Mouse (Mus musculus) midbrain, embryonic 13.5 days (tissue): ENCODE data around the gene Lcn10. TPM values are rescaled to one million over a fixed set of nuclear protein-coding genes. Genes with fewer than 3 reads are reported as not detected.
"Not testable (repeated sequence)": the region's sequence is repeated elsewhere in the genome, so short reads cannot be mapped to it uniquely, and the experiment has no call there.

ENCODE experiments used
- ATAC-seq: fragments of 200-750 bp; cut with Nextera tagmentation; 2 replicates; pipeline ENCODE4 v1.8.0; 2017; ENCODE audit warnings: mild to moderate bottlenecking, moderate TSS enrichment, moderate library complexity
- H3K27ac ChIP-seq: fragments of 300-500 bp; sonication (generic); 2 replicates; pipeline ENCODE4 v1.5.1; 2015; ENCODE audit warnings: inconsistent platforms, mild to moderate bottlenecking, moderate library complexity
- H3K27me3 ChIP-seq: fragments of 300-500 bp; sonication (generic); 2 replicates; pipeline ENCODE4 v1.6.1; 2015; ENCODE audit warnings: mild to moderate bottlenecking, inconsistent platforms
- H3K36me3 ChIP-seq: fragments of 300-500 bp; sonication (generic); 2 replicates; pipeline ENCODE4 v1.6.1; 2015; ENCODE audit warnings: mild to moderate bottlenecking, inconsistent platforms
- H3K4me1 ChIP-seq: fragments of 300-500 bp; sonication (generic); replicated peaks from 2 replicates; pipeline ENCODE4 v1.6.1; 2015; ENCODE audit warnings: inconsistent platforms
- H3K4me2 ChIP-seq: fragments of 300-500 bp; sonication (generic); replicated peaks from 2 replicates; pipeline ENCODE4 v1.6.1; 2015; ENCODE audit warnings: moderate library complexity, mild to moderate bottlenecking, inconsistent platforms
- H3K4me3 ChIP-seq: fragments of 300-500 bp; sonication (generic); replicated peaks from 2 replicates; pipeline ENCODE4 v1.5.1; 2015; ENCODE audit warnings: mild to moderate bottlenecking, inconsistent platforms
- H3K9ac ChIP-seq: fragments of 300-500 bp; sonication (generic); replicated peaks from 2 replicates; pipeline ENCODE4 v1.6.1; 2015; ENCODE audit warnings: mild to moderate bottlenecking, inconsistent platforms
- H3K9me3 ChIP-seq: fragments of 300-500 bp; sonication (generic); 2 replicates; pipeline ENCODE4 v1.6.1; 2016; ENCODE audit warnings: mild to moderate bottlenecking, inconsistent platforms
- WGBS: fragments of 180-500 bp; shearing (Covaris S2); methylation state at CpG from one replicate; pipeline ENCODE4 v1.1.7; 2015; 5-methylcytosine and 5-hydroxymethylcytosine counted together
- polyA plus RNA-seq: library from polyadenylated mRNA; unstranded; fragments of >200 nt; fragmentation: Nextera tagmentation; extraction: Ambion mirVana; gene quantifications from 2 replicates; pipeline ENCODE4 v1.2.1, GENCODE M21; 2015

Gene Lcn10
- polyA plus RNA-seq, 1 experiment from 2014 or later, result not detected

GRCm38 (mm10) chr2:25666516-25666915, 16.0 kb upstream of the Lcn10 start:
- Histone ChIP-seq H3K9ac (no peak overlapping the region), H3K27ac (no peak overlapping the region), H3K4me3 (no peak overlapping the region), H3K4me2 (no peak overlapping the region), H3K4me1 (no peaks in the 10 kb centered on the region), H3K36me3 (no peaks in the 10 kb centered on the region), H3K27me3 (no peaks in the 10 kb centered on the region), H3K9me3 (no peaks in the 10 kb centered on the region)
- no peak for ATAC-seq
- WGBS, result 71% methylated on average over 1 of the region's 1 CpGs

- H3K27ac ChIP-seq, result no peak within 1 kb of the TSS
- ATAC-seq, result no peak
- H3K9me3 ChIP-seq, result no peaks in the 10 kb centered on the region
- WGBS, result 93% methylated on average over 3 of the region's 3 CpGs
- no peaks in the 10 kb centered on the region for H3K27me3 ChIP-seq
- no peak within 1 kb of the TSS for H3K4me3 ChIP-seq
- no peak within 1 kb of the TSS for H3K9ac ChIP-seq
- no peaks in the 10 kb centered on the region for H3K4me1 ChIP-seq
- H3K4me2 ChIP-seq, result no peak within 1 kb of the TSS
- H3K36me3 ChIP-seq, result no peaks in the 10 kb centered on the region
These were observed 6.0 kb upstream of the Lcn10 start, which contains the start of gene Lcn6 for GRCm38 (mm10) chr2:25676486-25676885. TSS of gene Lcn6 (plus strand) at chr2:25676786.

GRCm38 (mm10) chr2:25679559-25679958, 3.0 kb upstream of the Lcn10 start:
- Histone ChIP-seq H3K27ac (no peak overlapping the region), H3K9ac (no peak overlapping the region), H3K4me2 (no peak overlapping the region), H3K36me3 (no peaks in the 10 kb centered on the region), H3K9me3 (no peaks in the 10 kb centered on the region), H3K4me1 (no peaks in the 10 kb centered on the region), H3K4me3 (no peak overlapping the region), H3K27me3 (no peaks in the 10 kb centered on the region)
- ATAC-seq, result no peak
- 87% methylated on average over 6 of the region's 6 CpGs for WGBS

- Histone ChIP-seq H3K4me3 (no peak overlapping the region), H3K4me1 (no peaks in the 10 kb centered on the region), H3K9me3 (no peaks in the 10 kb centered on the region), H3K27ac (no peak overlapping the region), H3K9ac (no peak overlapping the region), H3K4me2 (no peak overlapping the region), H3K36me3 (no peaks in the 10 kb centered on the region), H3K27me3 (no peaks in the 10 kb centered on the region)
- no peak for ATAC-seq
- 64% methylated on average over 3 of the region's 4 CpGs for WGBS
These were observed 4.4 kb downstream of the Lcn10 start for GRCm38 (mm10) chr2:25686941-25687340.

DNA sequence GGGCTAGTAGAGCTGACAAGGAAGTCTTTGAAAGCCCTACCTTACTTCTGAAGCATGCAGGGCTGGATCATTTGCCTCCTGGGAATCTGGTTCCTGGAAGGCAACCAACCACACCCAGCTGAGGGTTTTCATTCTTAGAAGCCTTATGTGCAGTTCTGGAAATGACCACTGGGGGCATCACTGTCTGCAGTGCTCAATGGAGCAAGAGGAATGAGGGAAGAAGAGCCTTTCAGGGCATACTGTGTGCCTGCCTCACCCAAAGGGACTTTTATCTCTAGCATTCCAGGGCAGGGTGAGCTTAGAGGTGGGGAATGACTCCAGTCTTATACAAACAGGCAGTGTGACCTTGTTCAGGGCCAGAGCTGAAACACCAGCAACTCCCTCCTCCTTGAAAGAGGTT, 12.1 kb downstream of the Lcn10 start:
- no peak for ATAC-seq
- Histone ChIP-seq H3K9ac (no peak overlapping the region), H3K9me3 (no peaks in the 10 kb centered on the region), H3K36me3 (no peaks in the 10 kb centered on the region), H3K27ac (no peak overlapping the region), H3K27me3 (no peaks in the 10 kb centered on the region), H3K4me1 (no peaks in the 10 kb centered on the region), H3K4me3 (no peak overlapping the region), H3K4me2 (no peak overlapping the region)

- WGBS, result 70% methylated on average over 4 of the region's 4 CpGs
- no peak for ATAC-seq
These were observed 14.4 kb downstream of the Lcn10 start for GRCm38 (mm10) chr2:25696951-25697350.

GRCm38 (mm10) chr2:25698696-25699095, 16.2 kb downstream of the Lcn10 start:
- no peak for ATAC-seq
- WGBS, result 92% methylated on average over 2 of the region's 2 CpGs

More at GRCm38 (mm10) chr2:25696951-25697350, 14.4 kb downstream of the Lcn10 start:
- H3K9ac ChIP-seq, result no peak overlapping the region
- H3K4me3 ChIP-seq, result no peak overlapping the region
- H3K36me3 ChIP-seq, result no peaks in the 10 kb centered on the region
- H3K27me3 ChIP-seq, result no peaks in the 10 kb centered on the region
- H3K4me2 ChIP-seq, result no peak overlapping the region
- H3K27ac ChIP-seq, result no peak overlapping the region
- H3K9me3 ChIP-seq, result no peaks in the 10 kb centered on the region
- H3K4me1 ChIP-seq, result no peaks in the 10 kb centered on the region

GRCm38 (mm10) chr2:25699743-25700142, 17.2 kb downstream of the Lcn10 start, which contains the start of gene Obp2a:
TSS of gene Obp2a (plus strand) at chr2:25700043.
- not testable (repeated sequence) for H3K9me3 ChIP-seq, H3K9ac ChIP-seq, H3K36me3 ChIP-seq, H3K4me3 ChIP-seq, H3K27ac ChIP-seq, ATAC-seq, H3K27me3 ChIP-seq, H3K4me1 ChIP-seq, H3K4me2 ChIP-seq
- WGBS, result 85% methylated on average over 3 of the region's 3 CpGs

More at GRCm38 (mm10) chr2:25698696-25699095, 16.2 kb downstream of the Lcn10 start:
- Histone ChIP-seq H3K9me3 (no peaks in the 10 kb centered on the region), H3K36me3 (no peaks in the 10 kb centered on the region), H3K4me3 (no peak overlapping the region), H3K4me1 (no peaks in the 10 kb centered on the region), H3K27me3 (0 out of 2 replicates have a peak, but pooled peaks cover 2% of the 10 kb centered on the region), H3K9ac (no peak overlapping the region), H3K27ac (no peak overlapping the region), H3K4me2 (no peak overlapping the region)

DNA sequence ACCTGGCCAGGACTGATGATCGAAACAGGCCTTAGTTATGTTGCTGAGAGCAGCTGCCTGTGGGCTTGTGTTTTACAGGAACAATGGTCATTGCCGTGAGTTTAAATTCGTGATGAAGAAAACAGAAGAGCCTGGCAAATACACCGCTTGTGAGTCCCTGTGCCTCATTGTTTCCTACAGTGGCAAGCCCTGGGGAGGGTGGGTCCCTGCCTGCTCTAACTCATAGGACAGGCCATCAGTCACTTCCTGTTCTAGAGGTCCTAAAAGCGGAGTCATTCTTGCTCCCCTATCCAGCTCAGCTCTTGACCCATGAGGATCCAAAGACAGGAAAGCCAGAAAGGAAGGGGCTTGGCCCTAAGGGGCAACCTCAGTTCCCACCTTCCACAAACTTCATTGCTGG, 18.5 kb downstream of the Lcn10 start:
- no peak overlapping the region for H3K4me2 ChIP-seq
- H3K36me3 ChIP-seq, result no peaks in the 10 kb centered on the region
- 0 out of 2 replicates have a peak, but pooled peaks cover 2% of the 10 kb centered on the region for H3K27me3 ChIP-seq
- H3K9ac ChIP-seq, result no peak overlapping the region
- WGBS, result 82% methylated on average over 5 of the region's 5 CpGs
- H3K4me3 ChIP-seq, result no peak overlapping the region
- no peaks in the 10 kb centered on the region for H3K9me3 ChIP-seq
- 0 out of 2 replicates have a peak, but pooled peaks cover 2% of the 10 kb centered on the region for H3K4me1 ChIP-seq
- no peak for ATAC-seq
- H3K27ac ChIP-seq, result no peak overlapping the region

GRCm38 (mm10) chr2:25703706-25704105, 21.2 kb downstream of the Lcn10 start:
- Histone ChIP-seq H3K4me3 (no peak overlapping the region), H3K4me2 (no peak overlapping the region), H3K27ac (no peak overlapping the region), H3K27me3 (0 out of 2 replicates have a peak, but pooled peaks cover 2% of the 10 kb centered on the region), H3K9me3 (no peaks in the 10 kb centered on the region), H3K36me3 (no peaks in the 10 kb centered on the region), H3K4me1 (peaks cover 13% of the 10 kb centered on the region), H3K9ac (0 out of 2 replicates have a peak overlapping the region, but pooled peaks have one; percentile 10)
- 88% methylated on average over 4 of the region's 4 CpGs for WGBS
- ATAC-seq, result no peak

GRCm38 (mm10) chr2:25706643-25707481, 24.3 kb downstream of the Lcn10 start, which contains the start of gene Bmyc:
TSS of gene Bmyc (plus strand) at chr2:25706739.
- H3K36me3 ChIP-seq, result no peaks in the 10 kb centered on the region
- peak within 1 kb of the TSS; percentile 78 for H3K27ac ChIP-seq
- under 1% methylated on average over 75 of the region's 78 CpGs for WGBS
- H3K9me3 ChIP-seq, result no peaks in the 10 kb centered on the region
- peak; percentile 97 for ATAC-seq
- H3K9ac ChIP-seq, result peak within 1 kb of the TSS; percentile 87
- peak within 1 kb of the TSS; percentile 82 for H3K4me3 ChIP-seq
- H3K4me2 ChIP-seq, result peak within 1 kb of the TSS; percentile 77
- H3K4me1 ChIP-seq, result peaks cover 21% of the 10 kb centered on the region
- H3K27me3 ChIP-seq, result 0 out of 2 replicates have a peak, but pooled peaks cover 2% of the 10 kb centered on the region

DNA sequence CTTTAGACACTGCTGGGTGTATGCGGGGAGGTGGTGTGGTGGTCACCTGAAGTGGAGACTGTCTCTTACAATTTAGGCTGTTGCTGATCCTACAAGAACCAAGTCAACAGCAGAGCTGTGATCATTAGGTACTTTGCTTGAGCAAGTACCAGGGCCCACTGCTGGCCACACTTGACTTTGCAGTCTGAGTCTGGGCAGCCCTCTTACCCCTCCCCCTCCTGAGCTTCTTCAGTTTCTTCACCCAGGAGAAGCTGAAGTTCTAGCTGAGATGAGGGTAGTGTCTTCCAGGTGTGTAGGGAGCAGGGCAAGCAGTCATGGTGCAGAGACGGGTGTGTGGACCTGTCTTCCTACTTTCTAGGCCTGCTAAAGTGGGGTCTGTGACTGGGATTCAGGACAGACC, 25.6 kb downstream of the Lcn10 start:
- H3K9ac ChIP-seq, result peak overlapping the region; percentile 15
- no peaks in the 10 kb centered on the region for H3K27me3 ChIP-seq
- no peaks in the 10 kb centered on the region for H3K9me3 ChIP-seq
- no peak for ATAC-seq
- 82% methylated on average over 2 of the region's 2 CpGs for WGBS
- no peaks in the 10 kb centered on the region for H3K36me3 ChIP-seq
- H3K4me1 ChIP-seq, result peaks cover 21% of the 10 kb centered on the region
- peak overlapping the region; percentile 44 for H3K4me2 ChIP-seq
- H3K4me3 ChIP-seq, result peak overlapping the region; percentile 20
- no peak overlapping the region for H3K27ac ChIP-seq
